31 mouse cellular contexts compared by ENCODE assay signal in the genomic region with DNA sequence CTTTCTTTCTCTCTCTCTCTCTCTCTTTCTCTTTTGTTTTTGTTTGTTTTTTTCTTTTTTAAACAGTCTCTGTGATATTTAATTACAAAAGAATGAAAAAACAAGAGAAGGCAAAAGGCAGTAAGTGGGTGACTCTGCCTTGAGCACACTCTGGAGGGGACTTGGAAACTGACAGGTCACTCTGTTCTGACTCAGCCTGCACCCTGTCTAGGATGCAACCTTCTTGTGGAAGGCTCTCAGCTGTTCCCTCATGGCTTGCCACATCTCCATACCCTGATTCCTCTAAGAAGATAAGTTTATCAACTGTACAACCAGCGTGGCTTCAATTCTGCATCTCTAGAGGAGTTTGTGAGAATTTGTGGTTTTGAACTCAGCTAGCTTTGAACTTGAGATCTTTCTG. TPM values are rescaled to one million over a fixed set of nuclear protein-coding genes. Genes with fewer than 3 reads are reported as not detected.
A peak's percentile ranks its signal among the peaks of the same experiment; 100 is the strongest.
DNase-seq lines count a peak whose midpoint lies in the region; ATAC-seq and TF ChIP-seq lines count a peak whose summit lies in the region.
"Had no signal": no experiment of that assay in that cellular context is flagged by ENCODE, and none has a peak within 500 bp of the region (broad histone marks: within the 10 kb centered on the region; RNA-seq: fewer than 3 reads in every experiment).

No protein-coding gene starts in this region.

- no peak overlapping the region for H3K9ac ChIP-seq in lung, embryonic 14.5 days
- H3K9ac ChIP-seq in lung, embryonic 16.5 days (ENCODE audit: low read length): no peak overlapping the region
- H3K9ac ChIP-seq: embryonic facial prominence, embryonic 12.5 days; embryonic facial prominence, embryonic 15.5 days; forebrain, postnatal 0 days; heart, embryonic 12.5 days; heart, embryonic 15.5 days; hindbrain, embryonic 13.5 days had no signal

- H3K9me3 ChIP-seq in lung, embryonic 14.5 days (ENCODE audit: low read depth, low read length): no peaks in the 10 kb centered on the region
- no peaks in the 10 kb centered on the region for H3K9me3 ChIP-seq in lung, embryonic 16.5 days (ENCODE audit: control insufficient read depth, low read length)
- H3K9me3 ChIP-seq: embryonic facial prominence, embryonic 12.5 days; embryonic facial prominence, embryonic 15.5 days; heart, embryonic 12.5 days; heart, embryonic 15.5 days; hindbrain, embryonic 10.5 days; hindbrain, embryonic 13.5 days had no signal

- WGBS in lung, embryonic 14.5 days: 35% methylated on average over 1 of the region's 1 CpGs
- WGBS in lung, adult 2 months: 69% methylated on average over 1 of the region's 1 CpGs
- WGBS in lung, embryonic 16.5 days: 40% methylated on average over 1 of the region's 1 CpGs

- no peaks in the 10 kb centered on the region for H3K27me3 ChIP-seq in lung, embryonic 14.5 days (ENCODE audit: insufficient read depth, low read length)
- H3K27me3 ChIP-seq in lung, embryonic 16.5 days (ENCODE audit: control insufficient read depth, insufficient read depth, low read depth, low read length): no peaks in the 10 kb centered on the region
- H3K27me3 ChIP-seq: embryonic facial prominence, embryonic 12.5 days; embryonic facial prominence, embryonic 15.5 days; heart, embryonic 12.5 days; heart, embryonic 15.5 days; hindbrain, embryonic 13.5 days had no signal

- TF ChIP-seq POLR2A in lung, adult 2 months (IDR thresholded peaks at IDR 0.05; ENCODE audit: borderline replicate concordance, extremely low read depth, low read depth, low read length): no peak

- ATAC-seq in lung, embryonic 14.5 days (ENCODE audit: insufficient read depth): peak; percentile 66; the same call in 1 of the 2 replicates
- ATAC-seq in lung, embryonic 16.5 days (ENCODE audit: low read depth): peak; percentile 78
- ATAC-seq: activated CD4-positive, CD25-positive, alpha-beta regulatory T cell, adult 4 months; CD4-positive, CD25-positive, alpha-beta regulatory T cell, adult 4 months; forebrain, embryonic 14.5 days; forebrain, postnatal 0 days; hindbrain, postnatal 0 days had no signal

- no peak overlapping the region for H3K4me3 ChIP-seq in lung, embryonic 14.5 days (ENCODE audit: low read depth, low read length)
- H3K4me3 ChIP-seq in lung, adult 2 months (replicated peaks; ENCODE audit: extremely low read depth, low read depth, low read length): no peak overlapping the region
- H3K4me3 ChIP-seq in lung, embryonic 16.5 days (ENCODE audit: low read length): no peak overlapping the region
- H3K4me3 ChIP-seq: embryonic facial prominence, embryonic 12.5 days; embryonic facial prominence, embryonic 15.5 days; heart, embryonic 12.5 days; heart, embryonic 15.5 days; hindbrain, embryonic 10.5 days; hindbrain, embryonic 13.5 days had no signal

- DNase-seq in lung, embryonic 14.5 days: peak; percentile 59
- no peak for DNase-seq in lung, adult 2 months
- DNase-seq in lung, postnatal 14 days: peak; percentile 49
- DNase-seq in cerebellum, postnatal 14 days: no peak
- no peak for DNase-seq in frontal cortex, postnatal 25 days (ENCODE audit: low spot score in 2 of 2)
- DNase-seq in ovary, postnatal 10 days (ENCODE audit: low spot score): no peak
- DNase-seq: adrenal gland, adult 8-10 months; adrenal gland, postnatal 25 days; cerebellum, adult 18-20 months; cerebellum, adult 9-10 months; cerebellum, postnatal 25 days; forebrain, postnatal 0 days; gastrocnemius, postnatal 25 days; heart, adult 18-20 months; heart, postnatal 10 days; heart, postnatal 36 days had no signal

- H3K36me3 ChIP-seq in lung, embryonic 14.5 days (ENCODE audit: insufficient read depth): no peaks in the 10 kb centered on the region
- H3K36me3 ChIP-seq in lung, embryonic 16.5 days (ENCODE audit: control insufficient read depth, insufficient read depth, low read length): no peaks in the 10 kb centered on the region
- H3K36me3 ChIP-seq: embryonic facial prominence, embryonic 12.5 days; embryonic facial prominence, embryonic 15.5 days had no signal

- H3K27ac ChIP-seq in lung, embryonic 14.5 days (ENCODE audit: low read depth): no peak overlapping the region; the same call in 1 of the 2 replicates
- H3K27ac ChIP-seq in lung, embryonic 16.5 days (ENCODE audit: low read length): no peak overlapping the region
- H3K27ac ChIP-seq: embryonic facial prominence, embryonic 12.5 days; embryonic facial prominence, embryonic 15.5 days; heart, embryonic 15.5 days; hindbrain, embryonic 10.5 days; hindbrain, embryonic 13.5 days; hindbrain, postnatal 0 days had no signal

- no peak overlapping the region for H3K4me2 ChIP-seq in lung, embryonic 14.5 days
- H3K4me2 ChIP-seq in lung, embryonic 16.5 days (ENCODE audit: low read depth, low read length): no peak overlapping the region
- H3K4me2 ChIP-seq: embryonic facial prominence, embryonic 12.5 days; embryonic facial prominence, embryonic 15.5 days; heart, embryonic 12.5 days; heart, embryonic 15.5 days; hindbrain, embryonic 13.5 days had no signal

- no peaks in the 10 kb centered on the region; the same call in 1 of the 2 replicates for H3K4me1 ChIP-seq in lung, embryonic 14.5 days (ENCODE audit: insufficient read depth)
- no peaks in the 10 kb centered on the region for H3K4me1 ChIP-seq in lung, adult 2 months (ENCODE audit: control insufficient read depth, insufficient read depth, low read length)
- H3K4me1 ChIP-seq in lung, embryonic 16.5 days (replicated peaks; ENCODE audit: control insufficient read depth, insufficient read depth, low read length): peaks cover 18% of the 10 kb centered on the region

- TF ChIP-seq CTCF in lung, embryonic 14.5 days (IDR thresholded peaks at IDR 0.05; ENCODE audit: low read depth): no peak
- no peak for TF ChIP-seq CTCF in lung, adult 2 months (IDR thresholded peaks at IDR 0.05; ENCODE audit: insufficient read depth, low read length)

RNA-seq across cellular contexts. Expression of gene 4930404H24Rik, which starts 25.2 kb away (rescaled TPM):
- not detected in 2 replicates for polyA plus RNA-seq in lung, embryonic 14.5 days (2014; fragmentation: Nextera tagmentation; extraction: Ambion mirVana)
- polyA plus RNA-seq in lung, adult 2 months (2012; rRNA removed): not detected in 2 replicates
- polyA plus RNA-seq in lung, embryonic 16.5 days (2015; fragmentation: Nextera tagmentation; extraction: Ambion mirVana): not detected in 2 replicates
- polyA plus RNA-seq: activated CD4-positive, CD25-positive, alpha-beta regulatory T cell, adult 4 months; C2C12; CD4-positive, CD25-positive, alpha-beta regulatory T cell, adult 4 months; embryonic facial prominence, embryonic 12.5 days; embryonic facial prominence, embryonic 15.5 days; forebrain, embryonic 11.5 days; forebrain, embryonic 14.5 days; forebrain, postnatal 0 days; frontal cortex, adult 2 months; gonadal fat pad, adult 2 months; heart, embryonic 12.5 days; heart, embryonic 15.5 days; hindbrain, embryonic 10.5 days; hindbrain, embryonic 13.5 days; hindbrain, postnatal 0 days had no signal

Comparison
In these comparisons a context has a peak if more than half of its experiments do, and no peak if none do; other contexts are left out.
1. DNase-seq: peak in lung, embryonic 14.5 days (single experiment) and lung, postnatal 14 days (single experiment); none in lung, adult 2 months (single experiment), cerebellum, postnatal 14 days (0 of 2), frontal cortex, postnatal 25 days (0 of 2) and ovary, postnatal 10 days (single experiment).